Mouse (Mus musculus): ENCODE results near the gene Ptpn7.

Gene Ptpn7

GRCm38 (mm10) chr1:135132473-135132872, at the start of gene Ptpn7:
Ptpn7 (plus strand) TSS chr1:135132700.
- DNase-seq (ENCODE audit: inconsistent ontology term) = peak; percentile 87

GRCm38 (mm10) chr1:135083465-135083864, 49.0 kb upstream of the Ptpn7 start:
- DNase-seq (ENCODE audit: inconsistent ontology term) = peak; percentile 83

DNA sequence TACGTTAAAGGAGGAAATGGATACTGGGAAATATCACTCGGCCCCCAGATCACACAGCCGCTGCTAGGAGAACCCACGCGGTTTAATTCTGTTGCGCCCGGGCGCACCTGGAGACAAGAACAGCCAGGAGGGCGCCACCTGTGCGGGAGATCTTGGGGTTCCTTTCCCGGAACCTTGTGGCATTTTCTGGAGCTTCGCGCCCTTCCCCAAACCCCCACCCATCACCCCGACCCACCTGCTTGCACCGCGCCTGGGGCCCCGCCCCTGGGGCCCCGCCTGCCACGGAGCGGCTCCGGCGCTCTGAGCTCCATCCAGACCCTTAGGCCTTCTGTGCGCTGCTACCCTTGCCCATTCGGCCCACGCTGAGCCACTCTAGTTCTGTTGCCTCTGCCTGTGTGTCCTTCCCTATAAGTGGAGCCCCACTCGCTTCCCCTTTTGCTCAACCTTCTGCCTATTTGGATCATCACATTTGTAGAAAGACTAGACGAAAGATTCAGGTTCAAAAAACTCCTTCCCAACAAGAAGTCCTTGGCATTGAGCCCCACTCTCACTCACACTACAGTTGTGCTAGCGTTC, 47.1 kb upstream of the Ptpn7 start:
- DNase-seq (ENCODE audit: inconsistent ontology term) = no peak

- no peak for DNase-seq (ENCODE audit: inconsistent ontology term)
Observed at GRCm38 (mm10) chr1:135086015-135086414, 46.5 kb upstream of the Ptpn7 start.

- no peak for DNase-seq (ENCODE audit: inconsistent ontology term)
Observed at GRCm38 (mm10) chr1:135087414-135087813, 45.1 kb upstream of the Ptpn7 start.

GRCm38 (mm10) chr1:135089626-135090025, 42.9 kb upstream of the Ptpn7 start:
- DNase-seq (ENCODE audit: inconsistent ontology term) = no peak

GRCm38 (mm10) chr1:135090914-135091313, 41.6 kb upstream of the Ptpn7 start:
- DNase-seq (ENCODE audit: inconsistent ontology term) = peak; percentile 52

DNA sequence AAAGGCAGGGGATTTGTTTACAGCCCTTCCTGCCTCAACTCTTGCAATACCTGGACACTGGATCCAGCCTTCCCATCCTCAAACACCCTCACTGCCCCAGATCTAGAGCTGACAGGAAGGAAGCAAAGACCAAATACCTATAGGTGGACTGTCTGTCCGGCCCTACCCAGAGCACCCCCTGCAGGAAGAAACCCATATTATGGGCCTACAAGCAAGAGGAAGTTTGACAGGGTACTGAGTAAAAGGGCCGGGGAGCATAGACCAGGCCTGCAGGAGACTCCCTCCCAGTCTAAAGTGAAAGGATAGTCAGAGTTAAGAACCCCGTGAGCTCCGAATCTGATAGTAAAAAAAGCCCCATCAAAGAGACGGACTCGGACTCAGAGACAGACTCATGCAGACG, 37.8 kb upstream of the Ptpn7 start:
- DNase-seq (ENCODE audit: inconsistent ontology term) = no peak

- no peak for DNase-seq (ENCODE audit: inconsistent ontology term)
Observed at GRCm38 (mm10) chr1:135095189-135095588, 37.3 kb upstream of the Ptpn7 start.

DNA sequence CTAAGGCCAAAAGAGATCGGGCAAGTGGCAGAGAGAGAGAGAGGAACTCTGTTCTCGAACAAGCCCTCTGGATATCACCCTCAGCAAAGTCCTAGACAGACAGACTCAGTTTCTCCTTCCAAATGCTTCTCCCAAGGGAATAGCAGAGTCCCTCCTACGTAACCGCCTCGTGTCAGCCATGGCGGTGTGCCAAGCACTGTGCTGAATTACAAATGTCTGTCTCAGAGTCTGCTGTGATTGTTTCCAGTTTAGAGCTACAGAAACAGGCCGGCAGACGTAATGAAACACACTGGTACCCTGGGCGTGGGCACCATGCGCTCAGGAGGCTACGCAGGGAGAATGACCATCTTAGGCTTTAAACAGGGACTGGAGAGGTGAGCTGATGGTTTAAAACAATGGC, 36.2 kb upstream of the Ptpn7 start:
- DNase-seq (ENCODE audit: inconsistent ontology term) = no peak

DNA sequence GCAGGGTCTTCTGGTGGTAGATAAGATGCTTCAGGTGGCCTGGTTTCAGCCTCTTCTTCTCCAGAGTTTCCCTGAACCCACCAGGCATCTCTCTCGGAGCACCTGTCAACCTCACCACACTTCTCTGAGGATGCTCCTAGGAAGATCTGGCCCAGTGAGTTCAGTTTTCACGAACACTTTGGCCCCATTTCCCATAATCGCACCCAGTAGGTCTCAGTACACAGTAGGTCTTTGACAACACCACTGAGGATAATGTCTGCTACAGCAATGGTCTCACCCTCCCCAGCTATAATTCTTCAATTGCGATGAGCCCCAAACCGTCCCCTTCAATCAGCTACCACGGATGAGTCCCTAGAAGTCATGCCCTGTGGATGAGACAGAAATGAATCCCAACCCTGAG, 35.1 kb upstream of the Ptpn7 start:
- DNase-seq (ENCODE audit: inconsistent ontology term) = no peak

- DNase-seq (ENCODE audit: inconsistent ontology term) = no peak
Observed at GRCm38 (mm10) chr1:135098441-135098840, 34.1 kb upstream of the Ptpn7 start.

DNA sequence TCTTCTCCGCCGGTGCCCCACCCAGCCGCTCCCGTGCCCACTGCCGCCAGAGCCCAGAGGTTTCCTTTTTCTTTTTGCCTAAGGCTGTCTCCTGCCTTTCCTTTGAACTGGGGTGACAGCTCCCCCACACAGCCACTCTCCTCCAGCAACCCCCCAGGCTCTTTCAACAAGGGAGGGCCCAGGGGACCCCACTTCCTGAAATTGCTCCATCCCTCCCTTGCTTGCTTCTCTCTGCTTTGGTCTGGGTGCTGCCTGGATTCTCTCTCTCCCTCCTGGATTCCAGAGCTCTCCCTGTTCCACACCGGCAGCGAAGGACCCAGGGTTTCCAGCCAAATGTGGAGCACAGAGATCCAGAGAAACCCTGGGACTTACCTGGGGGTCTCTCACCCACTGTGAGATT, 32.1 kb upstream of the Ptpn7 start:
- DNase-seq (ENCODE audit: inconsistent ontology term) = no peak

- peak; percentile 47 for DNase-seq (ENCODE audit: inconsistent ontology term)
Observed at GRCm38 (mm10) chr1:135105124-135105523, 27.4 kb upstream of the Ptpn7 start, which contains the start of gene Lgr6. Lgr6 (minus strand) TSS chr1:135105276.

DNA sequence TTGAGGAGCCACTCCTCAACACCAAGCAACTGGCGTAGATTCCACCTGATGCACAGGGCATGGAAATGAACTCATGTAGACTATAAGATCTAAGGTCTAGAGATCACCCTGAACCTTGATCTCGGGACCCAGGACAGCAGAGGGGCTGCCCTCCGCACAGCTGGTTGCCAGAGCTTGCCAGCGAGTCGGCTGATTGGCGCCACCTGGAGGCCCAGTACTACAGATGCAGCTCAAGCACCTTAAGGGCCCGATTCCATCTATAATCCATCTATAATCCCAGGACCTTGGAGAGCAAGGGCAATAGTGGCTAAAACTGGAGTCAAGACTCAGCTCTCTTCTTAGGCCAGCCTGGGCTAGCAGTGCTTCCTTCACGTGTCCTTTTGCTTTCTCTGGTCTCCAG, 26.5 kb upstream of the Ptpn7 start:
- DNase-seq (ENCODE audit: inconsistent ontology term) = peak; percentile 50

DNA sequence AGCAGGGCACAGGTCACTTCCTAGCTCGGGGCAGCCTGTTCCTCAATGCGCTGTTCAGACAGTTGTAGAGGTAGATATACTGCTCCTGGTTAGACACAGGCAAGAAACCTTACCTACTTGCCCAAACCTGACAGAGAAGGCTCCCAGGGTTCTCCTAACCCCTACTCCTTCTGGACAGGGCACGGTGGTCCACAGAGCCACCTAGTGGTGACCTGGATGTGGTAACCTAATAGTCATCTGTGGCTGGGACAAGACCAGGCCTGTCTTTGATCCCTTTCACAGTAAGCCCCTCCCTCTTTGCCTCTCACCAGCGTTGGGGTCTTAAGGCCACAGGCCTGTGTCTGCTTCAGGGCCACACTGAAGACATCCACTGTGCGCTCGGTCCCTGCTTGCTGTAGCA, 23.9 kb upstream of the Ptpn7 start:
- DNase-seq (ENCODE audit: inconsistent ontology term) = peak; percentile 32

- DNase-seq (ENCODE audit: inconsistent ontology term) = peak; percentile 36
Observed at GRCm38 (mm10) chr1:135110075-135110474, 22.4 kb upstream of the Ptpn7 start.

DNA sequence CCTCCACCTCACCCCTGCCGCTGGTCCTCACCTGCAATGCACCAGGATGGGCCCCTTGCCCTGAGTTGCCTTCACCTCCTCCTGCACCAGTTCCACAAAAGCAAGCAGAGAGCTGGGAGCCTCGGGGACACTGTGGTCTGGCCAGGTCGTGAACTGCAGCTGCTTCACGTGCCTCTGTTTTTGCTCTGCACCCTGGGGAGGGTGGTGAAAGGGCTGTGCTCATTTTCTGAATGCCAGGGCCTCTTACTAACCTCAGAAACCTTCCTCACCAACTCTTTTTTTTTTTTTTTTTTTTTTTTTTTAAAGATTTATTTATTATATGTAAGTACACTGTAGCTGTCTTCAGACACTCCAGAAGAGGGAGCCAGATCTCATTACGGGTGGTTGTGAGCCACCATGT, 21.2 kb upstream of the Ptpn7 start:
- peak; percentile 42 for DNase-seq (ENCODE audit: inconsistent ontology term)

GRCm38 (mm10) chr1:135112661-135113060, 19.8 kb upstream of the Ptpn7 start:
- DNase-seq (ENCODE audit: inconsistent ontology term) = peak; percentile 44

DNA sequence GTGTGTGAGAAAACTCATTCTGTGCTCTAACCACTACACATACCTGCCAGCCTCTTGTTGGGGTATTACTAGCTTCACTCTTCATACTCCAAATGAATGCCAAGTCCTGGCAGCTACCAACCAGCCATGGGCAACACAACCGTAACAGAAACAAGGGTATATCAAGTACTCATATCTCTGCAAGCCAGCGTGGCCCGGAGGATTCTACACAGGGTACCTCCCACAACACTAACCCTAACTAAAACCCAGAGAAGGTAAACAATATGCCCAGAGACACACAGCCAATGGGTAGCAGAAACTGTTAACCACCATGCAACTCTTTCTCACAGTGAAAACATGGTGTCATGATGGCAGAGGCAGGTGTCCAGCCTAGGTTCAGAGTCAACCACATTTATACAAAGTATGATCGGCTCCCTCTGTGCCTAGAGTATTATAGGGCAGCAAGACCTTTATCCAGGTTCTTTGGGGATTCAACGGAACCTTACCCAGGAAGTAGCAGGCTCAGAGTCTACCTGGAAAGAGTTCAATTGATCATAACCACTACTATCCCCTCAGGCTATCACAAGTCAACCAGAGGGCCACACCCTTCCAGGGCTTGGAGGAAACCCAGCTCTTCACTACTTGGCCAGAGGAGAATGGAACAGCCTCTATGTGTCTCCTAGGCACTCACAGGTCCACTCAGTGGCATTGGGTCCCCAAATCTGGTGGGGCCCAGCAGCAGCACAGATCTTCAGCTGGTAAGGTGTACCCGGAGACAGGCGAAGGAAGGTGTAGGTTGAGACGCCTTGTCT, 7.7 kb upstream of the Ptpn7 start:
- DNase-seq (ENCODE audit: inconsistent ontology term) = no peak

DNA sequence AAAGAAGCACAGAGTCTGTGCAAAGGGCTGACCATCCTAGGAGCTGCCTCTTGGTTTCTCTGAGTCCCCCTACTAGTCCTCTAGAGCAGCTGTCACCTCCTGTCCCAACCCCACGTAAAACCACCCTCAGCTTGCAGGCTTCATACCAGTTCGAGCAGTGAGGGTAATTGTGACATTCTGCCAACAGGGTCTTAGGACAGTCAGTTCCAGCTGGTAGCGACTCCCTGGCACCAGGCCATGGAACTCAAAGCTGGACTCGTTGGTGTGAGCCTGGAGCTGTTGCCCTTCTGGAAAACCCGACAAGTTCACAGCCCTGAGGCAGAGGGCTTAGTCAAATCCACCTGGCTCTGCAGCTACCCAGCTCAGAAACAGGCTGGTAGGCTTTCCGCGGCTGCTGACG, 6.5 kb upstream of the Ptpn7 start:
- peak; percentile 30 for DNase-seq (ENCODE audit: inconsistent ontology term)

DNA sequence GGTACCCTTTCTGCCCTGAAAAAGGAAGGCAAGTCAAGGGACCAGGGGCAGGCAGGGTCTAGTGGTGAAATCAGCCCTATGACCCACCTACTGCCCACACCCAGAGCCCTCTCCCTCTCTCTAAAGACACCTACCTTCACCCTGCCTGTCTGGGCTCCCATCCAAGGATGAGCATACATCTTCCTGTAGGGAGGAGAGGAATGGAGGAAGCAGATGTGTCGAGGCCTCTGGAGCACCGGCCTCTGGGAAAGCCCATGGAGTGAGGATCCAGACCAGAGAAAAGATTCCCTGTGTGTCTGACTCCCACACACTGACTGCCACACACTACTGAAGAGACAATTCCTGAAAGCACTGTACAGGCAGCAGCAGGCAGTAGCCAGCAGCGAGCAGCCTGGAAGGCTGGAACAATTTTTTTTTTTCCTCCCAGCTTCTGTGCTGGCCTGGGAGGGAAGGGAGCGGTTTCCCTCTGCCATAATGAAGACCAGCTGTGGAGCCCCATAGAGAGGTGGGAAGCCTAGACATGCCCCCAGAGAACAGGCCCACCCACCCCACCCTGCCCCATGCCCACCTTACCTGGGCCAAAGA, 6.0 kb upstream of the Ptpn7 start:
- no peak for DNase-seq (ENCODE audit: inconsistent ontology term)

DNA sequence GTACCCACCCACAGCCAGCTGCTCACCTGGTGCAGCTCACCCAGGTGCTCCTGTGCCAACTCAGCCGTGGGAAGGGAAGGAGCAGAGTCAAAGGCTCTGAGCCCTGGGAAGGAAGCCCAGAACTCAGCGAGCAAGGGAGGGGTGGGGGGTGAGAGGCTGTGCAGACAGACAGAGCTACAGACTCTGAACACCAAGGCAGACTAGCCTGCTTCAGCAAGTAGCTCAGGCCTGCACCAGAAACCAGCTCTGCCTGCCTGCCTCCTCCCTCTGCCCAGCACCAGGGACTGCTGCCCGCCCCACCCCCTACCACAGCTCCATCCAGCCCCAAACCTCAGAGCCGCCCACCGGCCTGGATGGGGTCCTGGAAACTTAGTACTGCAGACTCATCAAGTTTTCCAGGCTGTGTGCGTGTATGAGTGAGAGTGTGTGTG, 4.5 kb upstream of the Ptpn7 start:
- peak; percentile 36 for DNase-seq (ENCODE audit: inconsistent ontology term)
